Mouse (Mus musculus) neural tube, embryonic 12.5 days (tissue): Measurements from ENCODE around the gene Scamp4. TPM values are rescaled to one million over a fixed set of nuclear protein-coding genes. Genes with fewer than 3 reads are reported as not detected.

Experiments
- ATAC-seq: fragments of 200-750 bp; cut with Nextera tagmentation; 2 replicates; pipeline ENCODE4 v1.8.0; 2017; ENCODE audit warnings: low read depth, mild to moderate bottlenecking, moderate TSS enrichment, moderate library complexity; ENCODE audit not compliant: low FRiP score
- H3K27ac ChIP-seq: fragments of 300-500 bp; sonication (generic); 2 replicates; pipeline ENCODE4 v1.5.1; 2016
- H3K27me3 ChIP-seq: fragments of 300-500 bp; sonication (generic); replicated peaks from 2 replicates; pipeline ENCODE4 v1.6.1; 2016; ENCODE audit warnings: mild to moderate bottlenecking
- H3K36me3 ChIP-seq: fragments of 300-500 bp; sonication (generic); 2 replicates; pipeline ENCODE4 v1.6.1; 2016; ENCODE audit warnings: mild to moderate bottlenecking
- H3K4me1 ChIP-seq: fragments of 300-500 bp; sonication (generic); 2 replicates; pipeline ENCODE4 v1.6.1; 2016
- H3K4me2 ChIP-seq: fragments of 300-500 bp; sonication (generic); replicated peaks from 2 replicates; pipeline ENCODE4 v1.6.1; 2016; ENCODE audit warnings: mild to moderate bottlenecking
- H3K4me3 ChIP-seq: fragments of 300-500 bp; sonication (generic); 2 replicates; pipeline ENCODE4 v1.5.1; 2016
- H3K9ac ChIP-seq: fragments of 300-500 bp; sonication (generic); 2 replicates; pipeline ENCODE4 v1.6.1; 2016; ENCODE audit warnings: mild to moderate bottlenecking
- H3K9me3 ChIP-seq: fragments of 300-500 bp; sonication (generic); 2 replicates; pipeline ENCODE4 v1.6.1; 2016; ENCODE audit warnings: mild to moderate bottlenecking
- WGBS: fragments of 180-500 bp; shearing (Covaris S2); methylation state at CpG from one replicate; pipeline ENCODE4 v1.1.7; 2016; 5-methylcytosine and 5-hydroxymethylcytosine counted together
- polyA plus RNA-seq: library from polyadenylated mRNA; unstranded; fragments of >200 nt; fragmentation: Nextera tagmentation; extraction: Ambion mirVana; gene quantifications from 2 replicates; pipeline ENCODE4 v1.2.1, GENCODE M21; 2016

Scamp4 gene
- 60.8 and 63.9 TPM in 2 replicates for polyA plus RNA-seq

DNA sequence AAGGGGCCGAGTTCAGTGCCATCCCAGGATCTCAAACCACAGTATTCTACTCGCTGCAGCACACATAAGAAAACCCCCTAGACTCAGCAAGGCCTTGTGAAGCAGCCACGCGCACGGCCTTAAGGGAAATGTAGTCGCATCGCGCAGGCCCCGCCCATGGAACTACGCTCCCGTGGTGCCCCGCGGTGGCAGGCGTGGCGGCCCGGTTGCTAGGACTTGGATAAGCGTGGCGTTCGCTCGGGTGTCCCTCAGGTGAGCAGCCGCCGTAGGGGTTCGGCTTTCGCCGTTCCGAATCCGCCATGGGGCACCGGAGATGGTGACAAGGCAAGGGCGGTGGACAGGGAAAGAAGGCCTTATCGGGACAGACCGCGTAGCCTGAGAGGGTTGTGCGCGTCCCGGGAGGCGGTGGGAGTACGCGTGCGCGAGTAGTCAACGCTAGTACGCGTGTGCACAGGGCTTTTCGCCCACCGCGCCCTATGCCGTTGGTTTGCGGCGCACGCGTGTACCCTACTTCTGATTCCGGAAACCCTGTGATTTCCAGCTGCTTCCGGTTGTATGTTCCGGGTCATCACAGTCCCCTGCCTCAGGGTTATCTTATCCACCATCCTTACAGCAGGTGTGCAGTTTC lies at the start of gene Scamp4, which contains the start of gene Adat3:
TSS of gene Scamp4 (plus strand) at position 175 of the 628 bp plus-strand sequence.
TSS of gene Adat3 (plus strand) at position 183 of the 628 bp plus-strand sequence.
- Histone ChIP-seq H3K4me3 (peak within 1 kb of the TSS; percentile 71), H3K4me2 (peak within 1 kb of the TSS; percentile 90)
- ATAC-seq: peak; percentile 96

DNA sequence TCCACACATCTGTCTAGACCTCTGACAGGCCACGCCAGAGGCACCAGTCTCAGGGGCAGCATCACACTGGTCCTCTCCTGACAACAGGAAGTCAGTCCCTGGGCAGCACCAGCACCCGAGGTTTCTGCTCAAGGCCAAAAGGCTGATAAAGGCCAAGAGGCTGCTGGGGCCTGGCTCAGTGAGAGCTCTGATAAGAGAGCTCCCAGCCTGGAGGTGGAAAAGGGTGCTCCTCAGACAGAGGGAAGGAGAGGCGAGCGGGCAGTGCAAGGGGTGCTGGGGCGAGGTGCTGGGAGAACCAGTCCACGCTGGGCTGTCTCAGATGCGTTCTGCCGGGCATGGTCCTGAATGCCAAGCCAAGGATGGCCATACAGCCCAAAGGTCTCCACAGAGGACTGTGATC lies 49.1 kb upstream of the Scamp4 start:
- no peak overlapping the region for H3K9ac ChIP-seq
- H3K4me1 ChIP-seq: peaks cover 15% of the 10 kb centered on the region
- H3K36me3 ChIP-seq: peaks cover 23% of the 10 kb centered on the region
- ATAC-seq: no peak
- no peaks in the 10 kb centered on the region for H3K9me3 ChIP-seq
- H3K27me3 ChIP-seq: no peaks in the 10 kb centered on the region
- no peak overlapping the region for H3K4me2 ChIP-seq
- WGBS: 90% methylated on average over 8 of the region's 8 CpGs
- H3K4me3 ChIP-seq: no peak overlapping the region
- H3K27ac ChIP-seq: no peak overlapping the region

More for the DNA sequence above, at the start of gene Scamp4, which contains the start of gene Adat3:
- peak within 1 kb of the TSS; percentile 66 for H3K9ac ChIP-seq
- WGBS: under 1% methylated on average over 54 of the region's 54 CpGs
- no peaks in the 10 kb centered on the region for H3K9me3 ChIP-seq
- peaks cover 16% of the 10 kb centered on the region for H3K4me1 ChIP-seq
- peaks cover 19% of the 10 kb centered on the region for H3K36me3 ChIP-seq
- H3K27ac ChIP-seq: peak within 1 kb of the TSS; percentile 67
- no peaks in the 10 kb centered on the region for H3K27me3 ChIP-seq

DNA sequence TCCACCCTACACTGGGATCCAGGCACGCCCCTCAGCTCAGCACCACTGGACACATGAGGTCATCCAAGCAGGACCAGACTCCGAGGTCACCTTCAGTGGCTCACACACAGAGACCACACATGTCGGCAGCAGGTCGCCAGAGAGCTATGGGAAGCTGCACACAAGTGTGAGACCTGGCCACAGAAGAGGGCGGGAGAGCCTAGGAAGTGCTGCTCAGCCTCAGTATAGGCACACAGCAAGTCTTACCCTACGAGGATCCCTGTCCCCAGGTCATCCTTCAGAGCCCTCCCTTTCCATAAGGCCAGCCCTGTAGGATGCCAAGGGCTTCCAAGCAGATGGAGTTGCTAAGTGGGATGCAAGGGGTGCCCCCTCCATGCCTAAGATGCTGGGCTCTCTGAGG lies 48.7 kb upstream of the Scamp4 start:
- H3K9me3 ChIP-seq: no peaks in the 10 kb centered on the region
- no peak overlapping the region for H3K27ac ChIP-seq
- H3K36me3 ChIP-seq: peaks cover 19% of the 10 kb centered on the region
- no peaks in the 10 kb centered on the region for H3K27me3 ChIP-seq
- peaks cover 15% of the 10 kb centered on the region for H3K4me1 ChIP-seq
- H3K4me2 ChIP-seq: no peak overlapping the region
- no peak overlapping the region for H3K4me3 ChIP-seq
- ATAC-seq: no peak
- no peak overlapping the region for H3K9ac ChIP-seq
- 92% methylated on average over 6 of the region's 6 CpGs for WGBS

DNA sequence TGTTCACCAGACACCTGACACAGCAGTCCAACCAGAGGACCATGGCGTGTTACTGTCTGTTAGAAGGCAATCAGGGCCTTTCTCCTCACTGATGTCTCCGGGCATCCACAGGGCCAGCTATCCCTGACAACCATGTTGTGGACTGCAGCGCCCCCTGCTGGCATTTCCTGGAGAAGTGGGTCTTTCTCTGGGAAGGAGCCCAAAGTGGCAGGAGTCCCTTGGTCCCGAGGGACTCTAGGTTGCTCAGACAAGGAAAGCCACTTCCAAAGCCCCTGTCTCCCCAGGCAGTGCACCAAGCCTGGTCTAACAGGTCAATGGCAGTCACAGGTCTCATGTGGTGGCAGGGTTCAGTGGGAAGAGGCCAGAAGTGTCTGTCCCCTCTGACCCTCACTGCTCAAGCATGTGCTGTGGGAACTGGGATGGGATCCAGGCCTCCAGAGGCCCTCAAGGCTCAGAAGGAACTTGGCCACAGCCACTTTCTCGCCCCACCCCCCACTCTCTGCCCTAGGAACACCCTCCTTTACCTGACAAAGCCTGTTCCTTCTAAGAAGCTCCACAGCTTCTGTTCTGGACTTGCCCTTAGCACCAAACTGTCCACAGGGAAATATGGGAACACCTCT lies 45.2 kb upstream of the Scamp4 start:
- ATAC-seq: no peak
- no peak overlapping the region; the same call in 1 of the 2 replicates for H3K4me2 ChIP-seq

DNA sequence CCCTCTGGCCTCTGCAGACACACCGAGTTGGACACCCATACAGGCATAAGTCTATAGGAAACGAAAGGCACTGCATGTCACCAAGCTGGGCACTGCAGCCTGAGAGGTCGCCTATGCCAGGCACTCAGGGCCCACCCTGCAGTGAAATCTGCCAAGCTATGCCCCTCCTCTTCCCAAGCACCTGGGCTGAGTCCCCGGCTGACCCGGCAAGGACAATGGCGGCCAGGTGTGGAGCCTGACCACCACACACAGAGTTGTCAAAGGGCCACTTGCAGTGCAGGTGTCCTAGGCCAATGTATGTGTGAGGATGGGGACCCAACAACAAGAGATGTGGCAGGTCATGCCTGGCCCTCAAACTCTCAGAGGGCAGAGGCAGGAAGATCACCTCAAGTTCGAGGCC lies 43.2 kb upstream of the Scamp4 start:
- no peaks in the 10 kb centered on the region for H3K9me3 ChIP-seq
- H3K4me2 ChIP-seq: no peak overlapping the region
- WGBS: 92% methylated on average over 7 of the region's 7 CpGs
- no peaks in the 10 kb centered on the region for H3K27me3 ChIP-seq
- H3K27ac ChIP-seq: no peak overlapping the region
- H3K4me3 ChIP-seq: no peak overlapping the region
- H3K4me1 ChIP-seq: peaks cover 35% of the 10 kb centered on the region
- H3K36me3 ChIP-seq: no peaks in the 10 kb centered on the region
- no peak overlapping the region for H3K9ac ChIP-seq
- ATAC-seq: no peak

More for the DNA sequence above, 45.2 kb upstream of the Scamp4 start:
- Histone ChIP-seq H3K27ac (no peak overlapping the region), H3K36me3 (no peaks in the 10 kb centered on the region), H3K9me3 (no peaks in the 10 kb centered on the region), H3K9ac (no peak overlapping the region), H3K4me1 (peaks cover 34% of the 10 kb centered on the region), H3K27me3 (no peaks in the 10 kb centered on the region), H3K4me3 (no peak overlapping the region)
- WGBS: 37% methylated on average over 5 of the region's 5 CpGs

DNA sequence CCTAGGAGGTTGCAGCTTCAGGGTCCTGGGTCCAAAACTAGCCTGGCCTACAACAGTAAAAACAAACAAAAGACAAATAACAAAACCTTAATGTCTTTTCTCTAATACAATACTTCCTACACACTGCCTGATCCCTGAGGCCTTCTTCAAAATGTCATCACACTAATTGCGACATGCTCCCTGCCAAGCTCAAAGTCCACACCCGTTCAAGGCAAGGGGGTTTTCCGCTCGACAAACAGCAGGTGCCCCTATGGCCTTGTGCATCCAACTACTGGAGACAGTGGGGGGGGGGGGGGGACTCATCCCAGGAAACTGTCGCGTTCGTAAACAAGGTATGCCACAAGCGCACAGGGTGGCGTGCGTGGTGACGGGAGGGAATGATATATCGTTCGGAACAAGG lies 42.1 kb upstream of the Scamp4 start:
- no peaks in the 10 kb centered on the region for H3K27me3 ChIP-seq
- H3K9me3 ChIP-seq: no peaks in the 10 kb centered on the region
- H3K36me3 ChIP-seq: no peaks in the 10 kb centered on the region
- peaks cover 33% of the 10 kb centered on the region for H3K4me1 ChIP-seq
- 2% methylated on average over 13 of the region's 13 CpGs for WGBS
- peak; percentile 4; the same call in 1 of the 2 replicates for ATAC-seq
- peak overlapping the region; percentile 94 for H3K9ac ChIP-seq
- H3K4me3 ChIP-seq: peak overlapping the region; percentile 97
- H3K27ac ChIP-seq: no peak overlapping the region
- H3K4me2 ChIP-seq: peak overlapping the region; percentile 92

DNA sequence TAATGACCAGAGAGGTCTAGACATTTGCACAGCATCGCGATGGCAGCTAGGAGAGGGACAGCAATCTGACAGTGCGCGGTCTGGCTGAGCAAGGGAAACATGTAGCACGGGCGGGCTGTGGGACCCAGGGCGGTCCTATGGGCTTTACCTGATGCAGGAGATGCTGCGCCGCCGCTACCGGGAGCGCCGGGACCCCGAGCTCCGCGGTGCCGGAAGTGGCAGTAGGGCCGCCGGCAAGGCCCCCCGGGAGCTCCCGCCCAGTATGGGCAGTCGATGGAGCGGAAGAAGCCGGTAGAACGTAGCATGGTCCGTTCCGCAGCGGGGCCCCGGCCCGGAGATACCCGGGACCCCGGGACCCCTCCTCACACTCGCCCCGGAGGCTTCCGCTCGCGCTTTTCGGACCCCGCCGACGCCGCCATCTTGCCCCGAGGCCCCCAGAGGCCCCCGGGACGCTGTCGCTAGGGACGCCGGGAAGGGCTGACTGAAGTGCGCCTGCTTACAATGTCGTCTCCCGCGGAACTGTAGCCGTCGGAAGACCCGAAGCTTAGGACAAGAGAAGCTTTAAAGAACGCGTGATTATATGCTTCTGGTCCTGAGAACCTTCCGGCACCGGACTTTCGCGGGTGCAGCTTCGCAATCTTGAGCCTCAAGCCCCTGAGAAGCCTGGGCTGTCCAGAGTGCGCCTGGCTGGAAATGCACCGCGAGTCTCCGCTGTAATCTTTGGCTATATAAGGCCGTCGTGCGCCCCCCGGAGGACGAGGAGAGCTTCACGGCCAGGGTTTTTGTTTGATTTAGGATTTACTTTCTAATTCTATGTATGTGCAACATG lies 41.3 kb upstream of the Scamp4 start, which contains the start of gene Rexo1:
TSS of gene Rexo1 (minus strand) at position 445 of the 829 bp plus-strand sequence.
- peak within 1 kb of the TSS; percentile 92 for H3K4me2 ChIP-seq
- no peaks in the 10 kb centered on the region for H3K27me3 ChIP-seq
- peak; percentile 75 for ATAC-seq
- H3K36me3 ChIP-seq: no peaks in the 10 kb centered on the region
- no peaks in the 10 kb centered on the region for H3K9me3 ChIP-seq
- peak within 1 kb of the TSS; percentile 94 for H3K9ac ChIP-seq
- H3K4me3 ChIP-seq: peak within 1 kb of the TSS; percentile 97
- H3K4me1 ChIP-seq: peaks cover 33% of the 10 kb centered on the region
- WGBS: under 1% methylated on average over 72 of the region's 72 CpGs
- H3K27ac ChIP-seq: peak within 1 kb of the TSS; percentile 71

DNA sequence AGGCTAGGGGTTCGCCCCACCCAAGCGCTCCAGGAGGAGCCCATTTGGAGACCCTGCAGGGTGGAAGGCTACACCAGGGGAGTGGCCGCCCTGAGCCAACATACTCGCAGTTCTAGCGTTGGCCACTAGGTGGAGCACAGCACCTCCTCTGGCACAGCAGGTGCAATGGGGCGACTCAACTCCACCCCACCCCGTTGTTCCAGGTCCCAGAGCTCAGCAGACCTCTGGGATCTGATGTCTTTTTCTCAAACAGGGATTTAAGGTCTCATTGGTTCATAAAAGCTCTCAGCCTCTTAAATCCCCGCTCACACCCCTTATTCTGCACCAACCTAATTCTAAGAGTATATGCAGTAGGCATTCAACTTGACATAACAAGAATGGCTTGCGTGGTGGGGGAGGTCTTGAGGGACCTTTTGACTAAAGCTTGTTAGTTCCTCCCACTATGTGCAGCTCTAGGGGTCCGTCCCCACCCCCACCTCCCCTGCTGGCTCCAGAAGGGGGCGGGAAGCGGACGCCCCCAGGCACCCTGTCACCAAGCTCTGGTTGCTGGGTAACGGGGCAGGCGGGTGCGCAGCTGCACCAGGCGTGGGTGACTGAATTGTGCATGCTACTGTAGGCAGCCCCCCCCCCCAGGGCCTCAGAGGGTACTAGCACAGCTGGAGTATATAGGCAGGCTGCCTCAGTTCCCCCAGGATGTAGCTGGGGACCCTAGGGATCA lies 36.1 kb upstream of the Scamp4 start:
- Histone ChIP-seq H3K4me2 (peak overlapping the region; percentile 49), H3K27me3 (no peaks in the 10 kb centered on the region), H3K9me3 (no peaks in the 10 kb centered on the region), H3K4me1 (peaks cover 30% of the 10 kb centered on the region), H3K9ac (0 out of 2 replicates have a peak overlapping the region, but pooled peaks have one; percentile 33), H3K4me3 (0 out of 2 replicates have a peak overlapping the region, but pooled peaks have one; percentile 0), H3K36me3 (peaks cover 11% of the 10 kb centered on the region), H3K27ac (peak overlapping the region; percentile 64)
- peak; percentile 65 for ATAC-seq
- WGBS: 18% methylated on average over 17 of the region's 17 CpGs

DNA sequence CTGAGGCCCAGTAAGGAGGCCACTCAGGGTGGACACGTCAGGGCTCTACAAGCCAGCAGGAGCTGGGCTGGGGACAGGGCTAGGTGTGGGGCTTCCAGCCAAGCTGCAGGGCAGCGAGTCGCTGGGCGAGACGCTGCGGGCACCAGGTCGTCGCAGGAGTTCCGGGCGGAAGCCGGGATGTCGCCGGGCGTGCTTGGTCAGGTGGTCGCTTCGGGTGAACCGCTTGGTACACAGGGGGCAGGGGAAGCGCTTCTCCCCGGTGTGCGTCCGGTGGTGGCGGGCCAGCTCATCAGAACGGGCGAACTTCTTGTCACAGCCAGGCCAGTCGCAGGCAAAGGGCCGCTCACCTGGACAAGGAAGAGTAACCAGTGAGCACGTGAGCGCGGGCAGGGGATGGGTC lies 33.8 kb upstream of the Scamp4 start:
- peaks cover 11% of the 10 kb centered on the region for H3K36me3 ChIP-seq
- no peak overlapping the region for H3K4me3 ChIP-seq
- no peak overlapping the region for H3K4me2 ChIP-seq
- no peak for ATAC-seq
- H3K27me3 ChIP-seq: no peaks in the 10 kb centered on the region
- no peaks in the 10 kb centered on the region for H3K9me3 ChIP-seq
- 96% methylated on average over 29 of the region's 29 CpGs for WGBS
- H3K9ac ChIP-seq: no peak overlapping the region
- H3K27ac ChIP-seq: no peak overlapping the region
- H3K4me1 ChIP-seq: peaks cover 39% of the 10 kb centered on the region

DNA sequence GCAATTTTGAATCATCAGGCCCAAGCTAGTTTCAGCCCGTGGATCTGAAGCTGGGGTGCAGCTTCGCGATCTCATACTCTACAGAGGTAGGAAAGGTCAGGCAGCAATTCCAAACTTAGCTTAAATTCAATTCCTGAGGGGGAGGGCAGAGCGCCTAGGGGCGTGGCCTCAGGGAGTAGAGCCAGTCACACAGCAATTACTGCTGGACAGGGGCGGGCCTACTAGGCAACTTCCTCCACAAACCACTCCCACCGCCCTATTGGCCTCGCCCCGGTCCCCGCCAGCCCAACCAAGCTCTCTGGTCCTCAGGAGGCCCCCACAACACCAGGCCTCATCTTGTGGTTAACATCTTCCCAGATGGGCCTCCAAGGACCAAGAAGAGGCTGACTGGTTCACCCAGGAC lies 33.0 kb upstream of the Scamp4 start:
- H3K9me3 ChIP-seq: no peaks in the 10 kb centered on the region
- no peak overlapping the region for H3K9ac ChIP-seq
- 35% methylated on average over 10 of the region's 10 CpGs for WGBS
- H3K27ac ChIP-seq: no peak overlapping the region
- H3K4me3 ChIP-seq: no peak overlapping the region
- 0 out of 2 replicates have a peak overlapping the region, but pooled peaks have one; percentile 2 for H3K4me2 ChIP-seq
- peaks cover 47% of the 10 kb centered on the region for H3K4me1 ChIP-seq
- ATAC-seq: no peak
- peaks cover 11% of the 10 kb centered on the region for H3K36me3 ChIP-seq
- H3K27me3 ChIP-seq: no peaks in the 10 kb centered on the region

DNA sequence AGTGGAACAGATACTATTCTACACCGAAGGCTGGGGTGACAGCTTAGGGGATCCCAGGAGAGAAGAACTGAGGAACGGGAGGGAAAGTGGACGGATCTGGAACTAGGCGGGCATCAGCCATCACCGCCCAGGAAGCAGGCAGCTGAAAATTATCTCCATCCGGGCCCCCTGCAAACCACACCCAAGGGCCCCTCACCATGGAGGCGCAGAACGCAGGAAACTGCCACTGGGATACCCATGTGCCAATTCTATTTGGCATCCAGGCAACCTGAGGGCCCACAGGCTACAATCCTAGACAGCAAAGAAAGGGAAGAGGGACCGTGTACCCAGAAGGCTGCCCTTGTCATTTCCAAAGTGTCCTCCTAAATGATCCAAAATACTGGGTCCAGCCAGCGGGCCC lies 32.3 kb upstream of the Scamp4 start:
- peaks cover 11% of the 10 kb centered on the region for H3K36me3 ChIP-seq
- H3K27me3 ChIP-seq: no peaks in the 10 kb centered on the region
- ATAC-seq: no peak
- H3K4me3 ChIP-seq: no peak overlapping the region
- peaks cover 54% of the 10 kb centered on the region for H3K4me1 ChIP-seq
- no peaks in the 10 kb centered on the region for H3K9me3 ChIP-seq
- peak overlapping the region; percentile 53 for H3K4me2 ChIP-seq
- 88% methylated on average over 10 of the region's 10 CpGs for WGBS
- 0 out of 2 replicates have a peak overlapping the region, but pooled peaks have one; percentile 22 for H3K9ac ChIP-seq
- H3K27ac ChIP-seq: no peak overlapping the region
